Mouse (Mus musculus): Measurements from ENCODE around the gene Hsd11b2. TPM values are rescaled to one million over a fixed set of nuclear protein-coding genes. Genes with fewer than 3 reads are reported as not detected.
"Not testable (repeated sequence)": the region's sequence is repeated elsewhere in the genome, so short reads cannot be mapped to it uniquely, and the experiment has no call there.

Hsd11b2 gene
- total RNA-seq, 2 experiments from 2014 or later: not detected

DNA sequence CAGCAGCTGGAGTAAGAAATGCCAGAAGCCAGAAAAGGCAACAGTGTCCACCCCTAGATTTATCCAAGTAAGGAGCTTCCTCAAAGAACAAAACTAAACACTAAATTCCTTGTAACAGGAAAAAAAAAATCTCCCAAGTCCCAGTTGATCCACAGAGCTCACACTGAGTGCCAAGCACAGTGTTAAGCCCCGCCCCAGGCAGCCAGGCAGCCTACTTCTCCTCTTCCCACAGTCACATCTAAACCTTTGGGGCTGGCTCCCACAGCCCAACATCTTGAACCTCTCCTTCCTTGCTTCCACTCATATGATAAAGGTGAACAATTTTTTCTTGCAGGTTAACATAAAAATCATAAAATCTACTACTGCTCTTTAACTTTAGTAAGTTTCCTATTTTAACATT is 45.3 kb downstream of the Hsd11b2 start:
- no peak overlapping the region for H3K27ac ChIP-seq
- TF ChIP-seq CTCF (conservative IDR thresholded peaks at IDR 0.05): no peak
- H3K4me3 ChIP-seq: no peak overlapping the region
- DNase-seq (ENCODE audit: low spot score in 2 of 2): no peak

DNA sequence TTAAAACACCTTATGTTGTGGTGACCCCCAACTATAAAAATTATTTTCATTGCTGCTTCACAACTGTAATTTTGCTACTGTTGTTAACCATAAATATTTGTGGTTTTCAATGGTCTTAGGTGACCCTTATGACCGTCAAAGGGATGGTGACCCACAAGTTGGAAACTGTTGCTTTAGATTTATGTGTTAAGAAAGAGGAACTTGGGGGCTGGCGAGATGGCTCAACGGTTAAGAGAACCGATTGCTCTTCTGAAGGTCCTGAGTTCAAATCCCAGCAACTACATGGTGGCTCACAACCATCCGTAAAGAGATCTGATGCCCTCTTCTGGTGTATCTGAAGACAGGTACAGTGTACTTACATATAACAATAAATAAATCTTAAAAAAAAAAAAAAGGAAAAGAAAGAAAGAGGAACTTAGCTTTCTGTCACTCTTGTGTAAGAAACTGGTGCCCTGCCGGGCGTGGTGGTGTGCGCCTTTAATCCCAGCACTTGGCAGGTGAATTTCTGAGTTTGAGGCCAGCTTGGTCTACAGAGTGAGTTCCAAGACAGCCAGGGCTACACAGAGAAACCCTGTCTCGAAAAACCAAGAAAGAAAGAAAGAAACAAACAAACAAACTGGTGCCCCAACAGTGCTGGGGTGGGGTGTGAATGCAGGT is 46.1 kb downstream of the Hsd11b2 start:
- not testable (repeated sequence) for DNase-seq (ENCODE audit: low spot score in 2 of 2)
- Histone ChIP-seq H3K4me3 (peak overlapping the region; percentile 72), H3K27ac (peak overlapping the region; percentile 95; the same call in 1 of the 2 replicates)
- peak; percentile 26 for TF ChIP-seq CTCF (conservative IDR thresholded peaks at IDR 0.05)

DNA sequence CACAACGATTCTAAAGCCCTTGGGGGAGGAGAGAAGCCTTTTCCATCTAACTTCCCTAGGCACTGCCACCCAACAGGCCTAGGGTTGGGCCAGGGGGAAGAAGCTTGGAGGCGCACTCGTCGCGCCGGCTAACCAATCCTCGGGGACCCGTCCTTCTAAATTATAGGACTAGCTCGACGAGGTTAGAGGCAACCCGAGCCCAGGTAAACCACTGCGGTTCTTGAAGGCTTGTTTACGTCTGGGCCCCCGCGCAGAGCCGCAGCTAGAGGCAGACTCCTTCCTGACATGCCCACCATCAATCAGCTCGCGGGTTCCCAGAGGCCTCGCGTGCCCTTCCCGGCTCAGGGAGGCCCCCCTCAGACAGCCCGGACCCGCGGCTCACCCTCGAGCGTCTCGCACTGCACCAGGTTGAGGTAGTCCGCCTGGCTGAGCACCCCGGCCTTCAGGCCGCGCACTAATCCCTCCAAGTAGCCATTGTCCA is 46.9 kb downstream of the Hsd11b2 start:
- Histone ChIP-seq H3K27ac (peak overlapping the region; percentile 95), H3K4me3 (peak overlapping the region; percentile 72)
- peak in 1 of 2 experiments; percentile 13 for DNase-seq (ENCODE audit: low spot score in 2 of 2)
- TF ChIP-seq CTCF (conservative IDR thresholded peaks at IDR 0.05): no peak

DNA sequence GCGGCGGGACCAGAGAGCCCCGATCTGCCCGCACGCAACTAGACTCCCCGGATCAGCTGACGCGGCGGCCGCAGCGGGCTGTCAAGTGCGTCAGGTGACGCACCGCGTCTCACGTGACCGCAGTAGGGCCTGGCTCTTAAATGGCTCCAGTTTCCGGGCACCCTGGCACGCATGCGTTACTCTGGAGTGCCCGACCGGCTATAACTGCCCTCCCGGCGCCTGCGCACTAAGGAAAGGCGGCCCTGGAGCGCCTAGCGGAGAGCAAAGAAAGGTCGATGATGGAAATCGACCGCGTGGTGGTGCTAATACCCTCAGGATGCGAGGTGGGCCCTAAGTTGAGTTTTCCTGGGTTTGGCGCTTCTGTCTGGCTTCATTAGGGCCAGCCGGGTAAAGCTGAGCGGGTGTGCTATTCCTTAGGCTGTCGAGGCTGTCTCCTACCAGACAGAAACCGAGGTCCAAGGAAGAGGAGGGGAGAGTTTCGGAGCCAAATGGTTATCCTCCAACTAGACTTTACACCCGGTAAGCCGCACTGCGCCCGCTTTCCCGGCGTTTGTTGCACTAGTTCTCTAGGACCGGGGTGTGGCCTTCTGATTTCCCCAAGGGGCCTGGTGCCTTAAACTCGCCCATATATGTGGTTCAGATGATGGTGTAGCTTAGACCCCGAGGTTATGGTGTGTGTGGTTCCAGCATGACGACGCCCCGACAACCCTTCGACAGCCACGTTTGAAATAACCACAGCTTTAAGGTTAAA is 47.6 kb downstream of the Hsd11b2 start, which contains the start of gene Atp6v0d1:
Gene Atp6v0d1 (minus strand): TSS at position 96 of the 751 bp plus-strand sequence.
- Histone ChIP-seq H3K4me3 (peak within 1 kb of the TSS; percentile 72), H3K27ac (peak within 1 kb of the TSS; percentile 95)
- peak; percentile 99 for DNase-seq (ENCODE audit: low spot score in 2 of 2)
- TF ChIP-seq CTCF (conservative IDR thresholded peaks at IDR 0.05): peak; percentile 96

DNA sequence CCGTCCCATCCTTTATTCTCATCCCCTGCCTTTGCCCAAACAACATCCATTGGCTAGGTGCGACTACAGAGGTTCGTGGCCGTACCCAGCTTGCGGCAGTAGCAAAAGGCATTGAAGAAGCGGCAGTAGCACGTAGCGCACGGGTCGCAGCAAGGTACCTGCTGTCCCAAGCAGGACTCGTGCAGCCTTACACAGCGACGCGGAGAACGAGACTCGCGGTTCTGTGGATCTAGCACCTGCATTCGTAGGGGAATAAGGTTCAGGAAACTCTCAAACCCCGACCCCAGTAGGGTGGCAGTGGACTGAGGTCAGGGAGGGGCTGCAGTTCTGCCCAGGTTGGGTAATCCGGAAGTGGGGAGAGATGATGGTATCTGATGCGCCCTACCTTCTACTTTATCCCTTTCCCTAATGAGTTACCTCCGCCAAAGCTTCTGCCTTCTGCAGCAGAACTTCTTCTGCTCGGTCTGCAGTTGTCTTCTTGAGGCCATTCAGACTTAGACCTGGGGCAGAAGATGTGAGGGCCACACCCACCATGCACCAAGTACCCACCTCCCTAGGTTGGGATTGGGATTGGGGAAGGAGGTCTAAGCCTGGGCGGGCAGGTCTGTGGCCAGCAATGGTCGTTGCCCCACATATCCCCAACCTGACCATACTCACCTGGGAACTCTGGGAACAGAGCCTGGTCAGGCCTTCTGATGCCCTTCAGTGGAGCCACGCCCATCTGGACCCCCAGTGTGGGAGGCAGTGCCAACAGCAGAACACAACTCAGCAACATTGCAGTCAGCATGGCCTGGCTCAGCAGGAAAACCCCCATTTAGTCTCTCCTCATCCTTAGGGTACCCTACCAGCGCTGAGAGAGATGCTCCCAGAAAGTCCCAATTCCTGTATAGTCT is 48.4 kb downstream of the Hsd11b2 start:
- Histone ChIP-seq H3K4me3 (peak overlapping the region; percentile 72), H3K27ac (peak overlapping the region; percentile 77; the same call in 1 of the 2 replicates)
- no peak for TF ChIP-seq CTCF (conservative IDR thresholded peaks at IDR 0.05)
- DNase-seq (ENCODE audit: low spot score in 2 of 2): no peak

DNA sequence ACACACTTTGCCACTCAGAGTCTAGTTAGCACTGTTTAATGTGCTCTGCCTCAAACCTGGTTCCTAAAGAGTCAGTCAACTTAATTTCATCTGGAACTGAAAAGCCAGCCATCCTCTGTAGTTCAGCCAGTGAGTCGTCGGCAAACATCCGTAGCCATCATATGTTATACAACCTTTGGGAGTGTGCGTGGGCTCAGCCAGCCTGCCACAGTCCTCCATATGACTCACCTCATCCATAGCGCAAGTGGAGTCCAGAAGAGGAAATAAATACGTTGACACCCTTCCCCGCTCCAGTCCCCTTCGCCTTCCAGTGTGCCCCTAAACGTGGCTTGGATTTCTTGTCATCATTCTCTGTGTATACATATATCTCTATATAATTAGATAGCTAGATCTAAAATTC is 53.3 kb downstream of the Hsd11b2 start:
- peak in 1 of 2 experiments; percentile 15 for DNase-seq (ENCODE audit: low spot score in 2 of 2)
- no peak overlapping the region for H3K4me3 ChIP-seq
- H3K27ac ChIP-seq: no peak overlapping the region
- TF ChIP-seq CTCF (conservative IDR thresholded peaks at IDR 0.05): no peak

DNA sequence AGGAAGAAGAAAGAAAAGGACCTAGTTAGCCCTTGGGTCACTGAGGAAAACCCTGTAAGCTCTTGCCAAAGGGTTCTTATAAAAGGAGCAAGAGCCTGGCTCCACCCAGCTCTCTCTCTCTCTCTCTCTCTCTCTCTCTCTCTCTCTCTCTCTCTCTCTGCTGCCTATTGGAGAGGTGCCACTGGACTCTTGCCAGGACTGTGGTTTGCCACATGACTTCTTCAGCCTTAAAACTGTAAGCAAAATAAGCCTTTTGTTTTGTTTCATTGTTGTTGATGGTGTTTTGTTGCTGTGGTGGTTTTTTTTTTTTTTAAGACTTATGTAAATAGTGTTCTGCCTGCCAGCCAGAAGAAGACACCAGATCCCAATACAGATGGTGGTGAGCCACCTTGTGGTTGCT is 54.9 kb downstream of the Hsd11b2 start:
- Histone ChIP-seq H3K27ac (no peak overlapping the region), H3K4me3 (no peak overlapping the region)
- TF ChIP-seq CTCF (conservative IDR thresholded peaks at IDR 0.05): no peak; the same call in 1 of the 2 replicates
- DNase-seq (ENCODE audit: low spot score in 2 of 2): no peak

Other genes starting within 250 kb of the Hsd11b2 start
- 1 to 10 TPM; 7.2 to 9.5 TPM for gene Hsf4, start 249.0 kb upstream of the Hsd11b2 start, total RNA-seq (2021)
- gene Nol3, start 242.6 kb upstream of the Hsd11b2 start, total RNA-seq (2021): 1 to 10 TPM; 7.4 to 7.8 TPM
- 10 to 100 TPM; 20.0 to 24.4 TPM for gene 4931428F04Rik, start 228.9 kb upstream of the Hsd11b2 start, total RNA-seq (2021)
- gene Exoc3l, start 222.7 kb upstream of the Hsd11b2 start, total RNA-seq (2021): 1 to 10 TPM; 1.4 TPM
- gene E2f4, start 221.1 kb upstream of the Hsd11b2 start, total RNA-seq (2021): 10 to 100 TPM; 36.1 to 39.0 TPM
- 1 to 10 TPM in 1 of 2 experiments, under 1 TPM in 1; 0.84 to 1.2 TPM for gene Elmo3, start 213.2 kb upstream of the Hsd11b2 start, total RNA-seq (2021)
- gene Lrrc29, start 192.5 kb upstream of the Hsd11b2 start, total RNA-seq (2021): 1 to 10 TPM; 7.6 to 7.7 TPM
- 10 to 100 TPM; 40.3 to 40.9 TPM for gene Tmem208, start 192.4 kb upstream of the Hsd11b2 start, total RNA-seq (2021)
- 1 to 10 TPM; 2.0 to 2.1 TPM for gene Fhod1, start 170.8 kb upstream of the Hsd11b2 start, total RNA-seq (2021)
- 10 to 100 TPM; 13.3 to 14.9 TPM for gene Slc9a5, start 169.9 kb upstream of the Hsd11b2 start, total RNA-seq (2021)
- gene Plekhg4, start 145.5 kb upstream of the Hsd11b2 start, total RNA-seq (2021): 1 to 10 TPM; 1.7 to 2.2 TPM
- gene Kctd19, start 105.3 kb upstream of the Hsd11b2 start, total RNA-seq (2021): not detected
- gene Lrrc36, start 105.2 kb upstream of the Hsd11b2 start, total RNA-seq (2021): under 1 TPM; 0.42 to 0.84 TPM
- 10 to 100 TPM; 36.5 to 36.8 TPM for gene Tppp3, start 47.2 kb upstream of the Hsd11b2 start, total RNA-seq (2021)
- 10 to 100 TPM; 36.2 to 38.9 TPM for gene Zdhhc1, start 21.9 kb upstream of the Hsd11b2 start, total RNA-seq (2021)
- 100 to 1,000 TPM; 278 to 305 TPM for gene Atp6v0d1, start 47.3 kb downstream of the Hsd11b2 start, total RNA-seq (2021)
- gene Ripor1, start 86.5 kb downstream of the Hsd11b2 start, total RNA-seq (2021): 10 to 100 TPM; 88.7 to 94.8 TPM
- gene Ctcf, start 117.8 kb downstream of the Hsd11b2 start, total RNA-seq (2021): 10 to 100 TPM; 70.4 to 82.6 TPM
- not detected for gene Agrp, start 118.6 kb downstream of the Hsd11b2 start, total RNA-seq (2021)
- 10 to 100 TPM; 71.1 to 76.9 TPM for gene Carmil2, start 167.5 kb downstream of the Hsd11b2 start, total RNA-seq (2021)
- gene Acd, start 182.3 kb downstream of the Hsd11b2 start, total RNA-seq (2021): 10 to 100 TPM; 41.1 to 41.5 TPM
- gene Pard6a, start 182.4 kb downstream of the Hsd11b2 start, total RNA-seq (2021): 10 to 100 TPM; 32.7 to 35.4 TPM
- under 1 TPM in 1 of 2 experiments, not detected in 1; 0.84 TPM for gene 4933405L10Rik, start 188.9 kb downstream of the Hsd11b2 start, total RNA-seq (2021)
- gene Enkd1, start 189.5 kb downstream of the Hsd11b2 start, total RNA-seq (2021): 10 to 100 TPM in 1 of 2 experiments, 1 to 10 TPM in 1; 8.1 to 10.8 TPM
- 10 to 100 TPM; 18.2 to 22.8 TPM for gene Gfod2, start 239.9 kb downstream of the Hsd11b2 start, total RNA-seq (2021)

All from layer of hippocampus, adult 2 months (tissue).